Mouse (Mus musculus): ENCODE results near the gene Zfp128. TPM values are rescaled to one million over a fixed set of nuclear protein-coding genes. Genes with fewer than 3 reads are reported as not detected.
"Not testable (repeated sequence)": the region's sequence is repeated elsewhere in the genome, so short reads cannot be mapped to it uniquely, and the experiment has no call there.

Zfp128 gene
- polyA plus RNA-seq (2015; fragmentation: Nextera tagmentation; extraction: Ambion mirVana), result 7.6 and 8.8 TPM in 2 replicates

GRCm38 (mm10) chr7:12880911-12881660 lies at the start of gene Zfp128:
Zfp128 (plus strand) TSS chr7:12881177.
- no peak within 1 kb of the TSS for H3K27ac ChIP-seq (replicated peaks)
- 2% methylated on average over 35 of the region's 35 CpGs for WGBS
- peak within 1 kb of the TSS; percentile 78 for H3K9ac ChIP-seq
- peak within 1 kb of the TSS; percentile 77 for H3K4me2 ChIP-seq
- H3K27me3 ChIP-seq, result no peaks in the 10 kb centered on the region
- H3K4me1 ChIP-seq (replicated peaks), result peaks cover 19% of the 10 kb centered on the region
- no peaks in the 10 kb centered on the region for H3K9me3 ChIP-seq
- H3K36me3 ChIP-seq, result peaks cover 19% of the 10 kb centered on the region
- peak within 1 kb of the TSS; percentile 55 for H3K4me3 ChIP-seq
- peak; percentile 98 for ATAC-seq (ENCODE audit: low read depth)

- peak; percentile 97 for ATAC-seq (ENCODE audit: low read depth)
- 4% methylated on average over 47 of the region's 47 CpGs for WGBS
- H3K9ac ChIP-seq, result peak within 1 kb of the TSS; percentile 74
- 0 out of 2 replicates have a peak, but pooled peaks cover 2% of the 10 kb centered on the region for H3K4me1 ChIP-seq (replicated peaks)
- peaks cover 41% of the 10 kb centered on the region for H3K9me3 ChIP-seq
- peak within 1 kb of the TSS; percentile 54 for H3K4me2 ChIP-seq
- H3K27ac ChIP-seq (replicated peaks), result peak within 1 kb of the TSS; percentile 53; the same call in 1 of the 2 replicates
- H3K27me3 ChIP-seq, result no peaks in the 10 kb centered on the region
- H3K36me3 ChIP-seq, result peaks cover 34% of the 10 kb centered on the region
- H3K4me3 ChIP-seq, result peak within 1 kb of the TSS; percentile 49
Observed at GRCm38 (mm10) chr7:12834162-12835120, 46.5 kb upstream of the Zfp128 start, which contains the start of gene Zfp110. Zfp110 (plus strand) TSS chr7:12834761.

- 41% methylated on average over 13 of the region's 13 CpGs for WGBS
- peak overlapping the region; percentile 49 for H3K4me3 ChIP-seq
- no peaks in the 10 kb centered on the region for H3K27me3 ChIP-seq
- H3K4me2 ChIP-seq, result peak overlapping the region; percentile 54
- peaks cover 46% of the 10 kb centered on the region for H3K9me3 ChIP-seq
- 0 out of 2 replicates have a peak, but pooled peaks cover 2% of the 10 kb centered on the region for H3K4me1 ChIP-seq (replicated peaks)
- ATAC-seq (ENCODE audit: low read depth), result peak; percentile 66
- peak overlapping the region; percentile 53; the same call in 1 of the 2 replicates for H3K27ac ChIP-seq (replicated peaks)
- peaks cover 41% of the 10 kb centered on the region for H3K36me3 ChIP-seq
- peak overlapping the region; percentile 74 for H3K9ac ChIP-seq
Observed at GRCm38 (mm10) chr7:12835193-12835671, 45.7 kb upstream of the Zfp128 start.

GRCm38 (mm10) chr7:12835779-12836178 lies 45.2 kb upstream of the Zfp128 start:
- Histone ChIP-seq H3K9me3 (peaks cover 51% of the 10 kb centered on the region), H3K4me3 (peak overlapping the region; percentile 49), H3K27me3 (no peaks in the 10 kb centered on the region), H3K9ac (no peak overlapping the region), H3K36me3 (peaks cover 47% of the 10 kb centered on the region), H3K4me2 (peak overlapping the region; percentile 54), H3K4me1 (replicated peaks) (0 out of 2 replicates have a peak, but pooled peaks cover 2% of the 10 kb centered on the region), H3K27ac (replicated peaks) (no peak overlapping the region)
- ATAC-seq (ENCODE audit: low read depth), result no peak
- 99% methylated on average over 4 of the region's 4 CpGs for WGBS

GRCm38 (mm10) chr7:12874301-12874700 lies 6.7 kb upstream of the Zfp128 start:
- WGBS, result 23% methylated on average over 3 of the region's 3 CpGs
- Histone ChIP-seq H3K27ac (replicated peaks) (no peak overlapping the region), H3K36me3 (no peaks in the 10 kb centered on the region), H3K4me2 (no peak overlapping the region), H3K9ac (no peak overlapping the region), H3K9me3 (peaks cover 7% of the 10 kb centered on the region), H3K4me3 (no peak overlapping the region), H3K4me1 (replicated peaks) (no peaks in the 10 kb centered on the region), H3K27me3 (peaks cover 4% of the 10 kb centered on the region)
- ATAC-seq (ENCODE audit: low read depth), result no peak

GRCm38 (mm10) chr7:12880036-12880435 lies 941 bp upstream of the Zfp128 start:
- H3K4me2 ChIP-seq, result peak overlapping the region; percentile 77
- no peak overlapping the region for H3K9ac ChIP-seq
- ATAC-seq (ENCODE audit: low read depth), result 0 out of 2 replicates have a peak, but pooled peaks have one; percentile 25
- H3K4me1 ChIP-seq (replicated peaks), result peaks cover 19% of the 10 kb centered on the region
- H3K27me3 ChIP-seq, result no peaks in the 10 kb centered on the region
- H3K9me3 ChIP-seq, result no peaks in the 10 kb centered on the region
- H3K36me3 ChIP-seq, result peaks cover 8% of the 10 kb centered on the region
- no peak overlapping the region for H3K27ac ChIP-seq (replicated peaks)
- peak overlapping the region; percentile 55 for H3K4me3 ChIP-seq

- WGBS, result 39% methylated on average over 8 of the region's 8 CpGs
- Histone ChIP-seq H3K36me3 (peaks cover 13% of the 10 kb centered on the region), H3K4me1 (replicated peaks) (peaks cover 19% of the 10 kb centered on the region), H3K4me2 (peak overlapping the region; percentile 77), H3K4me3 (peak overlapping the region; percentile 55), H3K9ac (peak overlapping the region; percentile 78)
- H3K27ac ChIP-seq (replicated peaks); H3K27me3 ChIP-seq; H3K9me3 ChIP-seq: not testable (repeated sequence)
- peak; percentile 42 for ATAC-seq (ENCODE audit: low read depth)
Observed at GRCm38 (mm10) chr7:12880497-12880896, 480 bp upstream of the Zfp128 start.

GRCm38 (mm10) chr7:12886563-12887266 lies 5.7 kb downstream of the Zfp128 start:
- H3K9ac ChIP-seq, result no peak overlapping the region
- no peak overlapping the region for H3K4me3 ChIP-seq
- H3K9me3 ChIP-seq, result no peaks in the 10 kb centered on the region
- no peaks in the 10 kb centered on the region for H3K27me3 ChIP-seq
- H3K4me1 ChIP-seq (replicated peaks), result peaks cover 15% of the 10 kb centered on the region
- no peak overlapping the region for H3K4me2 ChIP-seq
- peaks cover 71% of the 10 kb centered on the region for H3K36me3 ChIP-seq
- H3K27ac ChIP-seq (replicated peaks), result no peak overlapping the region
- 93% methylated on average over 12 of the region's 12 CpGs for WGBS
- no peak for ATAC-seq (ENCODE audit: low read depth)

GRCm38 (mm10) chr7:12887585-12887984 lies 6.6 kb downstream of the Zfp128 start:
- H3K9me3 ChIP-seq, result no peaks in the 10 kb centered on the region
- peaks cover 7% of the 10 kb centered on the region for H3K4me1 ChIP-seq (replicated peaks)
- ATAC-seq (ENCODE audit: low read depth), result no peak
- no peak overlapping the region for H3K4me2 ChIP-seq
- peaks cover 80% of the 10 kb centered on the region for H3K36me3 ChIP-seq
- no peak overlapping the region for H3K4me3 ChIP-seq
- H3K9ac ChIP-seq, result no peak overlapping the region
- WGBS, result 96% methylated on average over 5 of the region's 5 CpGs
- no peaks in the 10 kb centered on the region for H3K27me3 ChIP-seq
- no peak overlapping the region for H3K27ac ChIP-seq (replicated peaks)

- H3K4me1 ChIP-seq (replicated peaks), result no peaks in the 10 kb centered on the region
- no peaks in the 10 kb centered on the region for H3K27me3 ChIP-seq
- H3K9me3 ChIP-seq, result no peaks in the 10 kb centered on the region
- no peak for ATAC-seq (ENCODE audit: low read depth)
- 95% methylated on average over 14 of the region's 14 CpGs for WGBS
- H3K4me2 ChIP-seq, result no peak overlapping the region
- peaks cover 62% of the 10 kb centered on the region for H3K36me3 ChIP-seq
- H3K9ac ChIP-seq, result no peak overlapping the region
- H3K4me3 ChIP-seq, result no peak overlapping the region
- no peak overlapping the region for H3K27ac ChIP-seq (replicated peaks)
Observed at GRCm38 (mm10) chr7:12890928-12891327, 10.0 kb downstream of the Zfp128 start.

GRCm38 (mm10) chr7:12891334-12891733 lies 10.4 kb downstream of the Zfp128 start:
- 91% methylated on average over 1 of the region's 1 CpGs for WGBS
- H3K4me3 ChIP-seq, result no peak overlapping the region

More at GRCm38 (mm10) chr7:12891334-12891733, 10.4 kb downstream of the Zfp128 start:
- no peaks in the 10 kb centered on the region for H3K9me3 ChIP-seq
- no peak overlapping the region for H3K4me2 ChIP-seq
- no peak overlapping the region for H3K27ac ChIP-seq (replicated peaks)
- no peak for ATAC-seq (ENCODE audit: low read depth)
- H3K36me3 ChIP-seq, result peaks cover 58% of the 10 kb centered on the region
- H3K4me1 ChIP-seq (replicated peaks), result no peaks in the 10 kb centered on the region
- H3K9ac ChIP-seq, result no peak overlapping the region
- no peaks in the 10 kb centered on the region for H3K27me3 ChIP-seq
